Mouse (Mus musculus): Measurements from ENCODE around the gene Card10.

The Card10 gene

DNA sequence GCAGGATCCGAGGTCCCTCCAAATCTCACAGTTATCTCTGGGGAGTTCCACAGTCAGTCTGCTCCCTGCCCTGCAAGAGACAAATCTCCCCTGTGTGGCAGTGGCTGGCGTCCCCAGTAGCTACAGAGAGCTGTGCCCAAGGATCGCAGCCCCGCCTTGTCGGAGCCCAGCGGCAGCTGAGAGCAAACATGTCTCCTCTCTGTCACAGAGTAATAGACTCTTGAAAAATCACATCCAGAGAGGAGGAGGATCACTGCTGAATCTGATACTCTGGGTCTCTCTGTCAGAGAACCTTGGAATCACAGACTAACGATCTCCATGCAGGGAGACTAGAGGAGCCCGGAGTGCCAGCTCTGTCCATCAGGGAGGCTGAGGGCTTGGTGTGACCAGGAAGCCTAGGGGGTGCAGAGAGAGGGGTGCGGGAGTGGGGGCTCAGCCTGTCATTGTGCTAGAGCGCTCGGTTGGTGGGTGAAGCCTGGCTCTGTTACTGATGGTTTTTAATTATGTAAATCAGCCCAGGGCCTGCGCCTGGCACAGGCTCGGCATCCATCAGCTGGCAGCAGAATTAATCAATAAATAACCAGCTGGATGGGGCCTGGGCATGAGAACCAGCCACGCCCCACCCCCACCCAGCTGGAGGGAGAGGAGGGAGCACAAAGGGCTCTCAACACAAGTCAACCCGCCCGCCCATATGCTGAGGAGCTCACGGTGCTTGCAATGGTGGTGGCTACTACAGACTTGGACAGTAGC is 67.2 kb downstream of the Card10 start:
- DNase-seq (ENCODE audit: low read depth, low spot score): no peak

DNA sequence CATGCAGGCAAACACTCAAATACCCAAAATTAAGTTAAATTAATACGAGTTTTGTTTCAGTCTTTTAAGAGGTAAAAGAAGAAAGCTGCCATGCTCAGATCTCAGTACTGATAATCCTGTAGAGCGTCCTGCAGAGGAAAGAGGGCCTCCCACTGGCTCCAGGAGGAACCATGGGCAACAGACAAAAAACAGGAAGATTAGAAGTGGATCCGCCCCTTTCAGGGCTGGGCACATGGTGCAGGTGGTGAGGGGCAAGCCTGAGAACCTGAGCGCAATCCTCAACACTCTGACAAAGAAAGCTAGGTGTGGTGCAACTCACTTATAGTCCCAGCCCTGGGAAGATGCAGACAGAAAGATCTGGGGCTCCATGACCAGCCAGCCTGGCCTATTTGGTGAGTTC is 71.0 kb downstream of the Card10 start:
- DNase-seq (ENCODE audit: low read depth, low spot score): no peak

DNA sequence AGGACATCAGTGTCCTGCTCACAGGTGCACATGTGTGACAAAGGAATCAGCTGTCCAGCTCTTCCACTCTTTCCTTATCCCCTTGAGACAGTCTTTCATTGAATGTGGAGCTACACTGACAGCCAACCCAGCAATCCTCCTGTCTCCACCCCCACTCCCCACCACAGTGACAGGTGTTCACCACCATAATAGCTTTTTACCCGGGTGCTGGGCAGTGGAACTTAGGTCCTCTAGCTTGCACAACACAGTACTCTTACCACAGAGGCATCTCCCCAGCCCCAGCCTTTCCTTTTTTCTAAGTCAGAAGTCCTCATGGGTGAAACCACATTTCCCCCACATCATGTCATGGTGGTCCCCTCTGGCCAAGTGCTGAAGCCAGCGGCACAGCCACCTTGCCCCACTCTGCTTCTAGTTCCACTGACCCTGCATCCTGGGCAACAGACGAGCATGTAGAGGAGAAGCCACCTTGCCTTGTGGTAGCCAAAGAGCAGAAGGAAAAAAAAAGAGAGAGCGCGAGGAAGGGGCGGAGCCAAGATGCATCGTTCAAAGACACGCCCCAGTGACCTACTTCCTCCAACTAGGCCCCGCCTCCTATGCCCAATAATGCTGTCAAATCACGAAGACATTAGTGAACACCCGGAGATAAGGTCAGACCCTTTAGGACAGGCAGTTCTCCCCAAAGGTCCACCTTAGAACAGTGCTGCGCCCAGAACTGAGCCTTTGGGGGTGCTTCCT is 72.4 kb downstream of the Card10 start:
- DNase-seq (ENCODE audit: low read depth, low spot score): peak; percentile 47

DNA sequence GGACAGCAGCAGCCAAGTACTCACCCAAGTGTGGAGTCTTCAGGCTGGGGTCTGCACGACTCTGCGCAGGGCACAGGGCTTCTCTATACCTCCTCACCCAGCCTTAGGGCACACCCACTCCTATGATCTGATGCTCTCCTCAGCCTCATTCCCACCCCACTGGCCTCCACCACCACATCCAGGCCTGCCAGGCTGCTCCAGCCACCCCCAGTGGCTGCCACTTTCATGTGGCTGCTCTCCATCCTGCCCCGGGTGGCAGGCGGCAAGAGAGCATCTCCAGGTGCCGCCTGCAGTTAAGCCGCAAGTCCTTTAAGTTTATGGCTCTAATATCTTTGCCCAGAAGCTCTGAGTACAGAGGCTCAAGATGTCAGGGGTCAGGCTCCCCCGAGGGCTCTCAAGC is 76.1 kb downstream of the Card10 start:
- DNase-seq (ENCODE audit: low read depth, low spot score): no peak
